Mouse (Mus musculus): Measurements from ENCODE around the gene Sfxn1.

DNA sequence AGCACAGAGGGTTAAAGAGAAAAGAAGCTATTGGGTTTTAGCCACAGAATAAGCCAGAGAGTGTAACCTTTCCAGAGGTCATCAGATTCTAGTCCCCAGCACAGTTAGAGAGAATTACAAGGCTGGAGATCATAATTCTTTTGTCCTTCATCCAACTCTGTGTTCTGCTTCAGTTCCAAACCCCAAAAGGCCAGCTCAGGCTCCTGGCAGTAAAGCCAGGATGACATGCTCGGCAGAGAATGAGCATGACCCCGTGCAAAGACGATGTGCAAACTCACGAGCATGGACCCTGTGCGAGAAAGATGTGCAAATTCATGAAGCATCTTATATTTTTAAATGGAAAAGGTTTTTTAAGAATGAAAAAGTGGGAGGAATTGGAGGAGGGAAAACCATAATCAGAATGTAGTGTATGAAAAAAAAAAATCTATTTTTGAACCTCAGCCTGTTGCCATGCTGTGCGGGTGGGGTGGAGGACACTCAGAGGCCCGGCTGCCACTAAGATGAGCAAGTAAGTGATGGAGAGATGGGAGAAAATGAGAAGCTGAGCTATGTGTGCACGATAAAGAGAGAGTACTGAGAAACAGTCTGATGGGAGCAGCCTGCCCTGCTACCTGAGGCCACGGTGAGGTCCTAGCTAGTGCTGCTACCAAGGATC is 66.2 kb downstream of the Sfxn1 start:
- TF ChIP-seq POLR2A (IDR thresholded peaks at IDR 0.05; ENCODE audit: extremely low read depth, insufficient read depth, low read length) (no peak), CTCF (IDR thresholded peaks at IDR 0.05; ENCODE audit: low read depth, low read length) (no peak)
